Mouse (Mus musculus) splenic B cell, adult 2 months (primary cell): ENCODE results near the gene B3gnt9.
"Not testable (repeated sequence)": the region's sequence is repeated elsewhere in the genome, so short reads cannot be mapped to it uniquely, and the experiment has no call there.

ENCODE experiments used
- DNase-seq: peaks from one replicate; pipeline ENCODE4 v3.0.0-alpha.2; 2011; ENCODE audit warnings: low read depth, low spot score
- H3K27me3 ChIP-seq: 2 replicates; pipeline ENCODE4 v1.6.1; 2012; ENCODE audit warnings: mild to moderate bottlenecking, low read length, moderate library complexity, mixed read lengths; ENCODE audit not compliant: control insufficient read depth, poor library complexity, insufficient read depth, severe bottlenecking
- H3K36me3 ChIP-seq: 2 replicates; pipeline ENCODE4 v1.6.1; 2012; ENCODE audit warnings: mild to moderate bottlenecking, low read length, moderate library complexity, mixed read lengths; ENCODE audit not compliant: control insufficient read depth, poor library complexity, insufficient read depth, severe bottlenecking

Gene B3gnt9

GRCm38 (mm10) chr8:105254966-105255350, at the start of gene B3gnt9:
Gene B3gnt9 (minus strand): TSS chr8:105255153.
- H3K27me3 ChIP-seq, result no peaks in the 10 kb centered on the region
- peak; percentile 35 for DNase-seq
- no peaks in the 10 kb centered on the region; the same call in 1 of the 2 replicates for H3K36me3 ChIP-seq

GRCm38 (mm10) chr8:105303874-105304273, 48.9 kb upstream of the B3gnt9 start:
- H3K27me3 ChIP-seq, result no peaks in the 10 kb centered on the region; the same call in 1 of the 2 replicates
- H3K36me3 ChIP-seq, result peaks cover 13% of the 10 kb centered on the region
- DNase-seq, result no peak

- peaks cover 12% of the 10 kb centered on the region for H3K36me3 ChIP-seq
Measured at GRCm38 (mm10) chr8:105303396-105303795, 48.4 kb upstream of the B3gnt9 start.

GRCm38 (mm10) chr8:105299962-105300361, 45.0 kb upstream of the B3gnt9 start:
- peaks cover 12% of the 10 kb centered on the region for H3K36me3 ChIP-seq
- H3K27me3 ChIP-seq, result no peaks in the 10 kb centered on the region
- DNase-seq, result no peak

More at GRCm38 (mm10) chr8:105303396-105303795, 48.4 kb upstream of the B3gnt9 start:
- no peak for DNase-seq
- no peaks in the 10 kb centered on the region; the same call in 1 of the 2 replicates for H3K27me3 ChIP-seq

- DNase-seq, result no peak
- Histone ChIP-seq H3K27me3 (no peaks in the 10 kb centered on the region), H3K36me3 (peaks cover 12% of the 10 kb centered on the region)
Measured at GRCm38 (mm10) chr8:105298351-105299252, 43.6 kb upstream of the B3gnt9 start.

- H3K27me3 ChIP-seq, result no peaks in the 10 kb centered on the region
Measured at GRCm38 (mm10) chr8:105297511-105298192, 42.7 kb upstream of the B3gnt9 start, which contains the start of gene E2f4. Gene E2f4 (plus strand): TSS chr8:105297663.

GRCm38 (mm10) chr8:105295895-105296573, 41.1 kb upstream of the B3gnt9 start, which contains the start of gene Exoc3l:
Gene Exoc3l (minus strand): TSS chr8:105296101.
- no peaks in the 10 kb centered on the region; the same call in none of the 2 replicates for H3K36me3 ChIP-seq
- no peaks in the 10 kb centered on the region for H3K27me3 ChIP-seq
- DNase-seq, result no peak

More at GRCm38 (mm10) chr8:105297511-105298192, 42.7 kb upstream of the B3gnt9 start, which contains the start of gene E2f4:
- peak; percentile 90 for DNase-seq
- peaks cover 8% of the 10 kb centered on the region for H3K36me3 ChIP-seq

GRCm38 (mm10) chr8:105295256-105295655, 40.3 kb upstream of the B3gnt9 start:
- Histone ChIP-seq H3K27me3 (no peaks in the 10 kb centered on the region), H3K36me3 (no peaks in the 10 kb centered on the region)
- DNase-seq, result no peak

GRCm38 (mm10) chr8:105294776-105295175, 39.8 kb upstream of the B3gnt9 start:
- DNase-seq, result no peak
- no peaks in the 10 kb centered on the region for H3K36me3 ChIP-seq
- no peaks in the 10 kb centered on the region for H3K27me3 ChIP-seq

- Histone ChIP-seq H3K36me3 (no peaks in the 10 kb centered on the region), H3K27me3 (no peaks in the 10 kb centered on the region)
- no peak for DNase-seq
Measured at GRCm38 (mm10) chr8:105293405-105293804, 38.5 kb upstream of the B3gnt9 start.

GRCm38 (mm10) chr8:105292471-105292870, 37.5 kb upstream of the B3gnt9 start:
- H3K36me3 ChIP-seq, result no peaks in the 10 kb centered on the region
- no peak for DNase-seq
- H3K27me3 ChIP-seq, result no peaks in the 10 kb centered on the region

- peak; percentile 48 for DNase-seq
- not testable (repeated sequence) for H3K36me3 ChIP-seq, H3K27me3 ChIP-seq
Measured at GRCm38 (mm10) chr8:105291802-105292201, 36.8 kb upstream of the B3gnt9 start.

- H3K36me3 ChIP-seq, H3K27me3 ChIP-seq, DNase-seq: not testable (repeated sequence)
Measured at GRCm38 (mm10) chr8:105291364-105291763, 36.4 kb upstream of the B3gnt9 start.

- DNase-seq, result peak; percentile 94
Measured at GRCm38 (mm10) chr8:105290554-105291314, 35.8 kb upstream of the B3gnt9 start.

More at GRCm38 (mm10) chr8:105290554-105291314, 35.8 kb upstream of the B3gnt9 start:
- Histone ChIP-seq H3K27me3 (no peaks in the 10 kb centered on the region), H3K36me3 (no peaks in the 10 kb centered on the region)
